Comparison of ENCODE assay signal across 11 mouse cellular contexts in the genomic region with DNA sequence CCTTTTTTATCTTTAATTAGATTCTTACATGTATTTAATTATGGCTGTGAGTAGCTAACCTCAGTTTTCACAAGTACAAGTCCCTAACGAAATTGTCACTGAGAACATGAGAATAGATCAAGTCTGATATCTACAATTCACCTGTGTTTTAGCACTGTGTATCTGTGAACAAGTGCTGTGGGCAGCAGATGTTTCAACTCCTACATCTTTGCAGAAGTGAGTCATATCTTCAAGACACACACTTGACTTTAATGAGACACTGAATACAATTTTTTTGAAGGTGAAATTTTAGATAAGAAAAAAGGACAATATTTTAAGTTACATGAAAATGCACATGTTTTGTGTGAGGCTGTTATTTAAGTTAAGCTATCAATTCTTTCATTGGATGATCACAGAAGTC.
"Had no signal": no experiment of that assay in that cellular context is flagged by ENCODE, and none has a peak within 500 bp of the region (broad histone marks: within the 10 kb centered on the region; RNA-seq: fewer than 3 reads in every experiment).

No protein-coding gene starts in this region.

- DNase-seq: kidney, adult 18-20 months; kidney, adult 9 months; kidney, postnatal 14 days; kidney, postnatal 4 days; layer of hippocampus, postnatal 36 days; liver, embryonic 13.5 days; lung, adult 2 months; lung, postnatal 14 days; lung, postnatal 4 days; midbrain, embryonic 14.5 days; thymus, postnatal 25 days had no signal
